Mouse (Mus musculus) midbrain, embryonic 10.5 days (tissue): ENCODE measurements around the gene Ugt1a7c. TPM values are rescaled to one million over a fixed set of nuclear protein-coding genes. Genes with fewer than 3 reads are reported as not detected.

Experiments
- DNase-seq: peaks from one replicate; pipeline ENCODE4 v3.0.0-alpha.2; 2017; ENCODE audit warnings: low spot score
- H3K27ac ChIP-seq: fragments of 300-500 bp; sonication (generic); replicated peaks from 2 replicates; pipeline ENCODE4 v1.5.1; 2016; ENCODE audit warnings: mild to moderate bottlenecking
- H3K27me3 ChIP-seq: fragments of 300-500 bp; sonication (generic); 2 replicates; pipeline ENCODE4 v1.6.1; 2016; ENCODE audit warnings: low read depth, mild to moderate bottlenecking; ENCODE audit not compliant: poor library complexity, severe bottlenecking
- H3K36me3 ChIP-seq: fragments of 300-500 bp; sonication (generic); 2 replicates; pipeline ENCODE4 v1.6.1; 2016; ENCODE audit warnings: mild to moderate bottlenecking, moderate library complexity
- H3K4me1 ChIP-seq: fragments of 300-500 bp; sonication (generic); 2 replicates; pipeline ENCODE4 v1.6.1; 2016
- H3K4me3 ChIP-seq: fragments of 300-500 bp; sonication (generic); 2 replicates; pipeline ENCODE4 v1.5.1; 2016; ENCODE audit warnings: mild to moderate bottlenecking, moderate library complexity
- H3K9me3 ChIP-seq: fragments of 300-500 bp; sonication (generic); replicated peaks from 2 replicates; pipeline ENCODE4 v1.6.1; 2016; ENCODE audit warnings: mild to moderate bottlenecking
- WGBS: fragments of 180-500 bp; shearing (Covaris S2); methylation state at CpG from one replicate; pipeline ENCODE4 v1.1.7; 2016; 5-methylcytosine and 5-hydroxymethylcytosine counted together
- polyA plus RNA-seq: library from polyadenylated mRNA; unstranded; fragments of >200 nt; fragmentation: Nextera tagmentation; extraction: Ambion mirVana; gene quantifications from 2 replicates; pipeline ENCODE4 v1.2.1, GENCODE M21; 2016

The Ugt1a7c gene
- polyA plus RNA-seq, 1 experiment from 2014 or later, result 0.56 TPM

GRCm38 (mm10) chr1:88258881-88259642 is 164.2 kb downstream of the Ugt1a7c start:
- WGBS, result 83% methylated on average over 8 of the region's 8 CpGs
- Histone ChIP-seq H3K4me1 (no peaks in the 10 kb centered on the region), H3K4me3 (no peak overlapping the region), H3K9me3 (peaks cover 99% of the 10 kb centered on the region), H3K27me3 (no peaks in the 10 kb centered on the region), H3K27ac (no peak overlapping the region), H3K36me3 (peaks cover 49% of the 10 kb centered on the region)
- no peak for DNase-seq

- H3K27me3 ChIP-seq, result no peaks in the 10 kb centered on the region
Observed at GRCm38 (mm10) chr1:88259643-88260024, 164.8 kb downstream of the Ugt1a7c start.

DNA sequence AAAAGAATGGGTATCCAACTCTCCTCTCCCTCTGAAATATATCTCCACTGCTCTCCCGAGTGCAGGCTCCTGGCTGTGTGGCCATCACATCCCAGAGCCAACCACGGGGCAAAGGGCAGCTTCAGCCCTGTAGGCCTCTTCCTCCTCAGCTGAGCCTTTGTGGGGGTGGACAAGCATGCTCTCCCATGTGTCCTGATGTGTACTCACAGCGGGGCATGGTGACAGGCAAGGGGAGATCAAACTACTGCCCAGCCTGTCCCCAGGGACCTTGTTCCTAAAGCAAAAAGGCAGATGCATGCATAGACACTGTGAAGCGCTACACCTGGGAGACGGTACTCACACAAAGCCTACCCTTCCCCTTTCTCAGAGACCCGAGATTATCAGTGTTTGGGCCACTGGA is 165.3 kb downstream of the Ugt1a7c start:
- 87% methylated on average over 6 of the region's 6 CpGs for WGBS
- DNase-seq, result no peak
- H3K9me3 ChIP-seq, result peaks cover 99% of the 10 kb centered on the region

More at GRCm38 (mm10) chr1:88259643-88260024, 164.8 kb downstream of the Ugt1a7c start:
- 81% methylated on average over 4 of the region's 4 CpGs for WGBS
- Histone ChIP-seq H3K36me3 (peaks cover 54% of the 10 kb centered on the region), H3K4me3 (no peak overlapping the region), H3K4me1 (no peaks in the 10 kb centered on the region), H3K27ac (no peak overlapping the region), H3K9me3 (peaks cover 99% of the 10 kb centered on the region)
- DNase-seq, result no peak

DNA sequence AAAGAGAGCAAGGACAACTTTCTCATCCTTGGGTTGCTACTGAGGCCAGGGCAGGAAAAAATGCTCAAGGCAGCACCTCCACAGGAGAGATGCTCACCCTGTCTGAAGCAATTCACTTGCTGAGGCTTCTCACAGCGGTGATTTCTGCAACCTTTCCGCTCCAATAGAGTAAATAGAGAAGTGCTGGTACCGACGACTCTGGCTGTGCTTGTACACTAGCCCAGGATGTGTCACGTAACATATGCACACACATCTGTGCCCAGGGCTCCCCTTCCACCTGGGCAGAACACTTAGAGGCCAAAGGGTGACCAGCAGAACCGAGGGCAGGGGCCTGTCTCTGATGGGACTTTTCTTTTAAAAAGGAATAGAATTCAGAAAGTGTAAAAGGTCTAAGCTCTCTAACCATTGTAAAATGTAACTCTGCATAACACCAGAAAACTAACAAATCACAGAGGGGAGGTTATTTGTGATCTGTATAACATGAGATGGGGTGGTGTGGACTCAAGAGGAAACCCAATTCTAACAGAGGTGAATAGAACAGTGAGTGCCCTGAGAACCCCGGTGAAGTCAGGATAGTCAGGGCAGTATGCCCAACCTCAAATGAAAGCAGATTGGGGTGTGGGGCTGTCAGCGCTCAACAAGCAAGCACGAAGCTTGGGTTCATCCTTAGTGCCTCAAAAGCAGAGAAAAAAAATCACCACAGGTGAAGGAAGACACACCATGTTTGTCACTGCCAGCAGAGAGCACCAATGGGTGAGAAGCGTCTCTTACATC is 165.9 kb downstream of the Ugt1a7c start:
- no peak for DNase-seq
- Histone ChIP-seq H3K9me3 (peaks cover 99% of the 10 kb centered on the region), H3K4me3 (no peak overlapping the region), H3K27me3 (no peaks in the 10 kb centered on the region), H3K36me3 (peaks cover 66% of the 10 kb centered on the region), H3K27ac (no peak overlapping the region), H3K4me1 (no peaks in the 10 kb centered on the region)
- WGBS, result 85% methylated on average over 10 of the region's 10 CpGs

More for the DNA sequence above, 165.3 kb downstream of the Ugt1a7c start:
- Histone ChIP-seq H3K4me3 (no peak overlapping the region), H3K27ac (no peak overlapping the region), H3K4me1 (no peaks in the 10 kb centered on the region), H3K36me3 (peaks cover 59% of the 10 kb centered on the region), H3K27me3 (no peaks in the 10 kb centered on the region)

DNA sequence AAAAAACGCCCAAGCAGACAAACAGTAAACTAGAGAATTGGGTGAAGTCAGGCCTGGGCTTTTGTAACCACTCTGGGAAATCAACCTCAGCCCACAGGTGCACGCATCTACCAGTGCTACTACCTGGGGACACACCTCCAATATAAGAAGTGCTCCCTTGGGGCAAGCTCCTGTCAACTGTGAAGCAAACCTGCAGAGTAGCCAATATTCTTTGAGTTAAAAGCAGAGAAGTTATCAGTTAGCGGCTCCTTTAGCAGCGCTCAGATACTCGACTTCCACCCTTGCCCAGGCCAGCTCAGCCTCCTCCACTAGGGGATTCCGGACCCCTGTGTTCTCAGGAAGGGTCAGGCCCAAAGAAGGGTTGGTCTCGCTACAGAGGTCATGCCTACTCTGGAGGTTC is 166.8 kb downstream of the Ugt1a7c start:
- H3K4me3 ChIP-seq, result no peak overlapping the region
- DNase-seq, result no peak
- peaks cover 98% of the 10 kb centered on the region for H3K9me3 ChIP-seq
- 89% methylated on average over 7 of the region's 7 CpGs for WGBS
- no peaks in the 10 kb centered on the region for H3K4me1 ChIP-seq
- no peak overlapping the region for H3K27ac ChIP-seq
- H3K36me3 ChIP-seq, result peaks cover 75% of the 10 kb centered on the region
- H3K27me3 ChIP-seq, result no peaks in the 10 kb centered on the region

DNA sequence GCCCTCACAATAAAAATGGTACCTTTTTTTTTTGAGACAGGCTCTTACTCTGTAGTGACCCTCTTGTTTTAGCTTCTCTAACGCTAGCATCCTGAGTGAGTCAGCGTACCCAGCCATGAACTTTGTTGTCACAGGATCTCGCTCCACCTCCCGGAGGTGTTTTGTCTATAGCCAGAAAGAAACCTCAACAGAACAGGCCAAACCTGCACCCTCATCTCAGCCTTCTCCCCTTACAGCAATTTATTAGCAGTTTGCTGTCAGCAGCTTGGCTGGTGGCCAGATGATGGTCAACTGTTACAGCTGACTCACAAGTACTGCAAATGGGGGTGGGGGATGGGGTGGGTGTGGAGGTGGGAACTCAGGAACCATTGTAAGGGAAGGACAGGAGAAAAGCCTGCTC is 167.4 kb downstream of the Ugt1a7c start:
- H3K27me3 ChIP-seq, result no peaks in the 10 kb centered on the region
- H3K27ac ChIP-seq, result no peak overlapping the region
- 94% methylated on average over 4 of the region's 4 CpGs for WGBS
- no peaks in the 10 kb centered on the region for H3K4me1 ChIP-seq
- H3K36me3 ChIP-seq, result peaks cover 81% of the 10 kb centered on the region
- H3K4me3 ChIP-seq, result no peak overlapping the region
- peaks cover 97% of the 10 kb centered on the region for H3K9me3 ChIP-seq
- DNase-seq, result no peak

DNA sequence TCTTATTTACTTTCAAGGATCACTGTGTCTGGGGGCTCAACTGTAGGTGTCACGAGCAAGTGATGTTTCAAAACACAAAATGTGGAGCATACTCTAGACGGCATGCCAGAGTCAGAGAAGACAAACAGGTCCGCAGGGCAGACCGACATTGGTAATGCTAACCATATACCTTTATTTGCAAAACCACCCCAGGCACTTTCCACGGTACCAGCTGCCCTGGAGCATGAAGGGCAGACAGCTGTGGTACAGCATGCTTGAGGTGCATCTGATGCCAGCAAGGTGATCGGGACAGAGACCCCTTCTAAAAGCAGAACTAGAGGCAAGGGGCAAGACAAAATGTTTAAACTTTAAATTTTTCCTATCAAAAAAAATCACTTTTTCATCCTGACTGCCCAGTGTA is 168.1 kb downstream of the Ugt1a7c start:
- H3K27me3 ChIP-seq, result no peaks in the 10 kb centered on the region
- H3K4me3 ChIP-seq, result no peak overlapping the region
- H3K9me3 ChIP-seq, result peaks cover 94% of the 10 kb centered on the region
- no peak for DNase-seq
- H3K27ac ChIP-seq, result no peak overlapping the region
- peaks cover 88% of the 10 kb centered on the region for H3K36me3 ChIP-seq
- no peaks in the 10 kb centered on the region for H3K4me1 ChIP-seq
- 79% methylated on average over 6 of the region's 6 CpGs for WGBS

GRCm38 (mm10) chr1:88263778-88264177 is 168.9 kb downstream of the Ugt1a7c start:
- Histone ChIP-seq H3K9me3 (peaks cover 90% of the 10 kb centered on the region), H3K27ac (no peak overlapping the region), H3K36me3 (peaks cover 96% of the 10 kb centered on the region), H3K4me3 (no peak overlapping the region), H3K4me1 (no peaks in the 10 kb centered on the region), H3K27me3 (no peaks in the 10 kb centered on the region)
- WGBS, result 92% methylated on average over 5 of the region's 5 CpGs
- no peak for DNase-seq

DNA sequence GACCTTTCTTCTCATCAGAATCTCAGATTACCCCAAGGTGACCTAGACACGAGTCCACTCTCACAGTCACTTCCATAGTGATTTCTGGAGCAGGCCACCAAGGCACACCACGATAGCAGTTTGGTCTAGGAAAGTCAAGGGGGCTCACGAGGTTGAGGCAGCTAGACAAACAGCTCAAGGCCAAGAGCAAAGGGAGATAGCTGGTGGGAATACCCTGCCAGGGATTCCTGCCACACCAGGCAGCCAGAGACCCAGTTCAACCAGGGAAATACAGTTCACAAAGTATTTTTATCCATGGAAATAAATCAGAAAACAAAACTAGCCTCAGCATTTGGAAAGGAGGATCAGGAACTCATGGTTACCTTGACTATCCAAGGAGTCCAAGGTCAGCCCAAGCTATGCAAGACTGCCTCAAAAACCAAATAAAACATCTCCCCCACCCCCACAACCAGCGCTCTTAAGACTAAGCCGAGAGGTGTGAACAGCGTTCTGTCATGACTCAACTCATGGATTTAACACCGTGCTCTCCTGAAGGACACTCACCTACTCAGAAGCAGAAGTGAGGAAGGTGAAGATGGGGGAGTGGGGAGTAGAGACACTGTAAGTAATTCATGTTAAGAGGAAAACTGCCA is 169.5 kb downstream of the Ugt1a7c start:
- H3K9me3 ChIP-seq, result peaks cover 87% of the 10 kb centered on the region
- WGBS, result 87% methylated on average over 7 of the region's 7 CpGs
- no peak for DNase-seq

DNA sequence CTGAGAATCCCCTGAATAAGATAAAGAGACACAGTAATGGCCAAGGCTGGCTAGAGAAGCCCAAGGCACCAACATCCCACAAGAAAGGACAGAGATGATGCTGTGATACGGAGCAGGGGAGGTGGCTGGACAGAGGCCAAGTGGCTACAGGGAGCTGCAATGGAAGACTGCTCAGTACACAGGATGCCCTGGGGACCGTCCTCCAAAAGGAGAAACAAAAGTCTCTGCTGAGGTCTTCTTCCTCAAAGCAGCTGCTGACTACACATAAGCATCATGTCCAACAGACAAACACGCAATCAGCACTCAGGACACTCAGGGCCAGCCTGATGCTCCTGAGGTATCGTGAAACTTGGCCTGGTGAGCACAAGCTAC is 170.0 kb downstream of the Ugt1a7c start:
- Histone ChIP-seq H3K27ac (no peak overlapping the region), H3K4me1 (no peaks in the 10 kb centered on the region), H3K4me3 (no peak overlapping the region), H3K9me3 (peaks cover 82% of the 10 kb centered on the region), H3K36me3 (peaks cover 100% of the 10 kb centered on the region), H3K27me3 (no peaks in the 10 kb centered on the region)
- WGBS, result 79% methylated on average over 4 of the region's 4 CpGs
- DNase-seq, result no peak

More for the DNA sequence above, 169.5 kb downstream of the Ugt1a7c start:
- H3K27ac ChIP-seq, result no peak overlapping the region
- H3K36me3 ChIP-seq, result peaks cover 100% of the 10 kb centered on the region
- H3K27me3 ChIP-seq, result no peaks in the 10 kb centered on the region
- no peaks in the 10 kb centered on the region for H3K4me1 ChIP-seq
- H3K4me3 ChIP-seq, result no peak overlapping the region

DNA sequence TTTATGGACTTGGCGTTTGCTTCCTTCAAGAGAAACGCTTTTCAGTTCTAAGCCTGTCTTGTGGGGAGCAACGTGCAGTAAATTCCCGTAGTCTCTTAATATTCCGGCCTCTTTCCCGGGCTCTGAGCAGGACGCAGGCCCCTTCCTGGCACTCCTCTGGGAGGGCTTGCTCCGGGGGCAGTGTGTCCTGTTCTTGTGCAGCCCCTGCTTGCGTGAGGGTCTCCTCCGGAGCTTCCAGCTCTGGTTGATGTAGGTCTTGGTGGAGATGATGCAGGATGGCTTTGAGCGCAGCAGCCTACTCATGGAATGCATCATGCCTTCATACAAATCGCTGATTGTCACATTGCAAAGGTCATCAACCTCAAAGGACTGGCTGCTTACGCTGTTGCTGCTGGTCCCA is 171.3 kb downstream of the Ugt1a7c start:
- Histone ChIP-seq H3K27ac (no peak overlapping the region), H3K4me1 (no peaks in the 10 kb centered on the region), H3K4me3 (no peak overlapping the region), H3K9me3 (peaks cover 69% of the 10 kb centered on the region), H3K36me3 (peaks cover 96% of the 10 kb centered on the region), H3K27me3 (no peaks in the 10 kb centered on the region)
- DNase-seq, result no peak
- WGBS, result 90% methylated on average over 13 of the region's 13 CpGs

DNA sequence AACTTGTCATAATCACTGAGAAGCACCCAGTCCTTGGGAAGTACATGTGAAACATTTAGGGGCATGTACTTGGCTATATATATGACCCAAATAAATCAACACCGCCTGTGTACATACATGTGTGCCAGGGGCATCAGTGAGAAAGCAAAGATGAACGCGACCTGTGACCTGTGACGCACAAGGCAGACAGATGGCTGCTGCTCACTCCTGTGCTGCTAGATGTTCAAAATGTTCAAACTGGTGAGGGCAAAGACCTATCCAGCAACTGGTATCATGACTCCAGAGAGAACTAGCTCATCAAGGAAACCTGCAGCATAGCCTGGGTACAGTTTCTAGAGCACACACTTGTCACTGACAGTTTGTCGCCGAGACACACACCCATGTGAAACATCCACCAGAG is 172.6 kb downstream of the Ugt1a7c start:
- no peaks in the 10 kb centered on the region for H3K27me3 ChIP-seq
- no peak overlapping the region for H3K4me3 ChIP-seq
- no peak for DNase-seq
- H3K27ac ChIP-seq, result no peak overlapping the region
- peaks cover 61% of the 10 kb centered on the region for H3K9me3 ChIP-seq
- H3K4me1 ChIP-seq, result no peaks in the 10 kb centered on the region
- WGBS, result 95% methylated on average over 6 of the region's 6 CpGs
- peaks cover 96% of the 10 kb centered on the region for H3K36me3 ChIP-seq

DNA sequence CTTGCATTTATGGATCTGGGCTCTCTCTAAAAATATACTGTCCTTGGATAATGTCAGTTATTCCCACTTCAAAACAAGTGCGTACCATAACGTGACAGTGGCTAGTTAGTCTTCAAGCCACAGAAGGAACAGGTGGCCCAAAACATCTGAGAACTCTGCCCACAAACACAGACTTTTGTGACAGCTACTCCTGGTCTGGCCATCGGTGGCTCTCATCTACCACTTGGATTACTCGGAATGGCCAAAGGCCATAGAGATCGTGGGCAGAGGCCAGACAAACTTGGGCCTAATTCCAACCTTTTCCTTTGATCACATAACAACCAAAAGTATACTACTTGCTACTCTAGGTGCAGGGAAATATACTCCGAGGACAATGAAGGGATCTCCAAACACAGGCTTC is 173.2 kb downstream of the Ugt1a7c start:
- 88% methylated on average over 6 of the region's 6 CpGs for WGBS
- H3K4me1 ChIP-seq, result no peaks in the 10 kb centered on the region
- H3K9me3 ChIP-seq, result peaks cover 58% of the 10 kb centered on the region
- no peak overlapping the region for H3K27ac ChIP-seq
- H3K36me3 ChIP-seq, result peaks cover 96% of the 10 kb centered on the region
- no peak for DNase-seq
- H3K27me3 ChIP-seq, result no peaks in the 10 kb centered on the region
- H3K4me3 ChIP-seq, result no peak overlapping the region
